Mouse (Mus musculus): ENCODE data around the gene Serpinh1. TPM values are rescaled to one million over a fixed set of nuclear protein-coding genes. Genes with fewer than 3 reads are reported as not detected.
"Not testable (repeated sequence)": the region's sequence is repeated elsewhere in the genome, so short reads cannot be mapped to it uniquely, and the experiment has no call there.

Serpinh1 gene
- total and polyA plus RNA-seq, 2 experiments, result 11.7 to 16.2 TPM

DNA sequence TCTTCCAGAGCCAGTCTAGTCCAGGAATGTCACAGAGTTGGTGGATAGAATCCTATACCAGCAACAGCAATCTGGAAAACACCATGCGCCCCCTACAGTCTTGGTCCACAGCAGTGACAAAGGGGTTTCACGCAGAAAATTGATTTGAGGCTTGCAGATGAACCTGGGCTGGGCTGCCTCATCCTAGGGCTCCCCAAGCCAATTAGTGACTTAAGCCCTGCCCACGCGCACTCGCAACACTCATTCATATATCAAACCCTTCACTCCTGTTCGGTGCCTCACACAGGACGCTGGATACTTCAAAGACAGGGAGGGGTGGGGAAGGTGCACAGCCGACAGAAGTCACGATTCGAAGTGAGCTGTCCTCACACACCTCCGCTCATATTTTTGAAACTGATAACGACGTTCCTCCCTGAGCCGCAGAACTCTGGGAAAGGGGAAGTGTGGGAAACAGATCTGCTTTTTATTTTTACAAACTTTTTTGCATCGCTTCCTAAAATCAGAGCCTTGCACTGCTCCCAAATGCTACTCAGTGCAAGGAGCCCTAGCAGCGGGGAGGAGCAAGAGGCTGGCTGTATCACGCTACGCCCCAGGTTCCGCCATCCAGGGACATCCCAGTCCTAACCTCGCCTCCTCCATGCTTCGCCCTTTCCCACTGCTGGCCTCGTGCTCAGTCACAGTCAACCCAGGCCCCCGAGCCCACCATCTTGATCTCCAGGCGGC lies 27.6 kb upstream of the Serpinh1 start:
- TF ChIP-seq POLR2A (IDR thresholded peaks at IDR 0.05; ENCODE audit: extremely low read depth, insufficient read depth, low read length), result no peak
- TF ChIP-seq CTCF (IDR thresholded peaks at IDR 0.05; ENCODE audit: low read depth, low read length), result no peak
- Histone ChIP-seq H3K4me1 (ENCODE audit: control insufficient read depth, insufficient read depth, low read length) (no peaks in the 10 kb centered on the region), H3K27ac (replicated peaks; ENCODE audit: insufficient read depth, low read depth, low read length) (peak overlapping the region; percentile 1; the same call in 1 of the 2 replicates), H3K36me3 (ENCODE audit: control insufficient read depth, insufficient read depth, low read length) (no peaks in the 10 kb centered on the region), H3K27me3 (ENCODE audit: control insufficient read depth, insufficient read depth, low read length) (peaks cover 3% of the 10 kb centered on the region; the same call in 1 of the 2 replicates), H3K4me3 (ENCODE audit: insufficient read depth, low read depth, low read length) (peak overlapping the region; percentile 63), H3K79me2 (ENCODE audit: control insufficient read depth, insufficient read depth, low read length) (no peaks in the 10 kb centered on the region), H3K9ac (ENCODE audit: low read depth, low read length) (peak overlapping the region; percentile 41)
- 1% methylated on average over 24 of the region's 24 CpGs for WGBS
- no peak for DNase-seq (ENCODE audit: extremely low read depth, low read depth, low spot score)

DNA sequence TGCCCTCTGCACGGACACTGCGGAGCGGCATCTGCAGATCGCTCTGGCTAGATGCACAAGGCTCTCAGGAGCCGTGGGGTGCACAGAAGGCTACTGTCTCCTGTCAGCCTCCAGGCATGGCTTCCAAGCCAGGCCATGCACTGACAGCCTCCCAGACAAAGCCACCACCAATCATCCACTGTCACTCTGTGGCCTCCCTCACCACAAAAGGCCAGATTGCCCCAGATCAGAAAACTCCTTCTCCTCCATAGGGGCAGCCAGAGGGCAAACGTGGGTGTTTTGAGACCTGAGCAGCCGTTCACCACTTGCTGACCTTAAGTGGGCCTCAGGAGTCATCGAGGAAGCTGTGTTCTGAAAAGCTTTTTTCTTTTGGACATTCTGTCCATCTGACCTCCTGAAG lies 25.8 kb upstream of the Serpinh1 start:
- no peak overlapping the region for H3K27ac ChIP-seq (replicated peaks; ENCODE audit: insufficient read depth, low read depth, low read length)
- WGBS, result 86% methylated on average over 8 of the region's 8 CpGs
- no peak overlapping the region for H3K9ac ChIP-seq (ENCODE audit: low read depth, low read length)
- no peak for DNase-seq (ENCODE audit: extremely low read depth, low read depth, low spot score)
- no peaks in the 10 kb centered on the region for H3K79me2 ChIP-seq (ENCODE audit: control insufficient read depth, insufficient read depth, low read length)
- no peaks in the 10 kb centered on the region for H3K4me1 ChIP-seq (ENCODE audit: control insufficient read depth, insufficient read depth, low read length)
- no peaks in the 10 kb centered on the region for H3K36me3 ChIP-seq (ENCODE audit: control insufficient read depth, insufficient read depth, low read length)
- peaks cover 3% of the 10 kb centered on the region; the same call in 1 of the 2 replicates for H3K27me3 ChIP-seq (ENCODE audit: control insufficient read depth, insufficient read depth, low read length)
- no peak overlapping the region for H3K4me3 ChIP-seq (ENCODE audit: insufficient read depth, low read depth, low read length)
- TF ChIP-seq POLR2A (IDR thresholded peaks at IDR 0.05; ENCODE audit: extremely low read depth, insufficient read depth, low read length), result no peak
- TF ChIP-seq CTCF (IDR thresholded peaks at IDR 0.05; ENCODE audit: low read depth, low read length), result no peak

DNA sequence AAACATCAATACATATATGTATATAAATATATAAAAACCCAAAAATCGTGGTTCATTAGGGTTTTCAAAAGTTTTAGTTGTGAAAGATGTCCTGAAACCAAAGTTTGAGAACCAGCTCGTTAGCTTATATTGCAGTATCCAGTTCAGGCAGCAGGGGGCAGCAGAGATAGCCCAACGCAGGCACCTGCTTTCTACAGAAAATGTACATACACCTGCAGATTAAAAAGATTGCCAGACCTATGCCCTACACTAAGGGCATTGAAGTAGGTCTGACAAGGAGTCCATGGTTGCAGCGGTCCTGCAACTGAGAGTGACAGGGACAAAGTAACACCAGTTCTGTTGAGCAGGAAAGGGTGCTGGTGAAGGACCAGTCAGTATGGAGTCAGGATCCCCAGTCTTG lies 22.4 kb upstream of the Serpinh1 start:
- no peaks in the 10 kb centered on the region for H3K4me1 ChIP-seq (ENCODE audit: control insufficient read depth, insufficient read depth, low read length)
- H3K27me3 ChIP-seq (ENCODE audit: control insufficient read depth, insufficient read depth, low read length), result no peaks in the 10 kb centered on the region
- no peaks in the 10 kb centered on the region for H3K36me3 ChIP-seq (ENCODE audit: control insufficient read depth, insufficient read depth, low read length)
- no peak overlapping the region for H3K4me3 ChIP-seq (ENCODE audit: insufficient read depth, low read depth, low read length)
- H3K27ac ChIP-seq (replicated peaks; ENCODE audit: insufficient read depth, low read depth, low read length), result no peak overlapping the region
- TF ChIP-seq POLR2A (IDR thresholded peaks at IDR 0.05; ENCODE audit: extremely low read depth, insufficient read depth, low read length), result no peak
- peak; percentile 79 for TF ChIP-seq CTCF (IDR thresholded peaks at IDR 0.05; ENCODE audit: low read depth, low read length)
- DNase-seq (ENCODE audit: extremely low read depth, low read depth, low spot score), result peak; percentile 23
- H3K9ac ChIP-seq (ENCODE audit: low read depth, low read length), result no peak overlapping the region
- H3K79me2 ChIP-seq (ENCODE audit: control insufficient read depth, insufficient read depth, low read length), result no peaks in the 10 kb centered on the region
- 2% methylated on average over 4 of the region's 4 CpGs for WGBS

DNA sequence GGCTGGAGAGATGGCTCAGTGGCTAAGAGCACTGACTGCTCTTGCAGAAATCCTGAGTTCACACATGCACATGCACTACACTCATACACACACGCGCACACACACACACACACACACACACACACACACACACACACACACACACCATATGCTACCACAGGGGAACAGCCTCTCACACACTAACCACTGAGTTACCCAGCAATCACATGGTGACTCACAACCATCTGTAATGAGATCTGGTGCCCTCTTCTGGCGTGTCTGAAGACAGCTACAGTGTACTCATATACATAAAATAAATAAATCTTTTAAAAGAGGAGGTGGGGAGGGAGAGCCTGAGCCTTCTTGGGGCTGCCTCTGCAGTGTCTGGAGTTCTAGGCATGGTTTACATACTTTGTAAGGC lies 21.3 kb upstream of the Serpinh1 start:
- not testable (repeated sequence) for DNase-seq (ENCODE audit: extremely low read depth, low read depth, low spot score); H3K9ac ChIP-seq (ENCODE audit: low read depth, low read length); H3K27ac ChIP-seq (replicated peaks; ENCODE audit: insufficient read depth, low read depth, low read length); H3K4me1 ChIP-seq (ENCODE audit: control insufficient read depth, insufficient read depth, low read length); H3K36me3 ChIP-seq (ENCODE audit: control insufficient read depth, insufficient read depth, low read length); H3K79me2 ChIP-seq (ENCODE audit: control insufficient read depth, insufficient read depth, low read length); H3K27me3 ChIP-seq (ENCODE audit: control insufficient read depth, insufficient read depth, low read length); H3K4me3 ChIP-seq (ENCODE audit: insufficient read depth, low read depth, low read length)
- WGBS, result 71% methylated on average over 3 of the region's 3 CpGs

DNA sequence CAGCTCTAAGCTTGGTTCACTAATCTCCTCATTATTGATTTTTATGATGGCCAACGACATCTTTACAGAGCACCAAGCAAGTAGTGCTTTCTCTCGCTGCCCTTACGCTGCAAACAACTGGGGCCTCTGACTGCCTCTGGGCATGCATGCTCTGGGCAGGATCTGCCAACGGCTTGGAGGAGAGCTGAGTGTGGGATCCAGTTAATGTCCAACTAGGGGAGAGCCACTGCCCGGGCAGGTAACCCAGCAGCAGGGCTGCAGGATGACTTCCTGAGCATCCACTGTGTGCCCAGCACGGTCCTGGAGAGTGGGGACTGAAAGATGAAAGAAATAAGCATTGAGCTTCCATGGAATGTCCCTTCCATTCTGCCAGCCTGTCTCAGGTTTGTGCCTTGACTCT lies 13.7 kb upstream of the Serpinh1 start:
- 45% methylated on average over 6 of the region's 6 CpGs for WGBS
- TF ChIP-seq POLR2A (IDR thresholded peaks at IDR 0.05; ENCODE audit: extremely low read depth, insufficient read depth, low read length) (no peak), CTCF (IDR thresholded peaks at IDR 0.05; ENCODE audit: low read depth, low read length) (no peak)
- DNase-seq (ENCODE audit: extremely low read depth, low read depth, low spot score), result no peak
- Histone ChIP-seq H3K4me3 (ENCODE audit: insufficient read depth, low read depth, low read length) (no peak overlapping the region), H3K9ac (ENCODE audit: low read depth, low read length) (no peak overlapping the region), H3K27me3 (ENCODE audit: control insufficient read depth, insufficient read depth, low read length) (no peaks in the 10 kb centered on the region), H3K36me3 (ENCODE audit: control insufficient read depth, insufficient read depth, low read length) (no peaks in the 10 kb centered on the region), H3K27ac (replicated peaks; ENCODE audit: insufficient read depth, low read depth, low read length) (no peak overlapping the region), H3K79me2 (ENCODE audit: control insufficient read depth, insufficient read depth, low read length) (no peaks in the 10 kb centered on the region), H3K4me1 (ENCODE audit: control insufficient read depth, insufficient read depth, low read length) (no peaks in the 10 kb centered on the region)

DNA sequence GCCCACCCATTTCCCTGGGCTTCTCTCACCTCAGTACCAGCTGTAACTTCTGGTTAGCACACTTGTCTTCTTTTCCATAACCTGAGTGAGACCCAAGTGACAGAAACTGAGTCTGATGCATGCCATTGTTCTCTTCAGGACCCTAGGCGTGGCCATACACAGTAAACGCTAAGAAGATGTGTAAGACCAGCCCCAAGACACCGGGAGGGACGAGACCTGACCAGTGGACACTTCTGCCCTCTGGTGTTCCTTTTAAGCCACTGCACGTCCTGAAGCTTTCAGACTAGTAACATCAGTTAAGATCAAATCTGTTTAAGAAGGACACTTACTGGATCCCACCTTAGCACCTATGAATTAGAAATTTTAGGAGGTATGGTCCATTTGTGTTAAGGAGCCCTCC lies 12.0 kb upstream of the Serpinh1 start:
- DNase-seq (ENCODE audit: extremely low read depth, low read depth, low spot score), result peak; percentile 43
- Histone ChIP-seq H3K4me1 (ENCODE audit: control insufficient read depth, insufficient read depth, low read length) (no peaks in the 10 kb centered on the region), H3K79me2 (ENCODE audit: control insufficient read depth, insufficient read depth, low read length) (no peaks in the 10 kb centered on the region), H3K4me3 (ENCODE audit: insufficient read depth, low read depth, low read length) (no peak overlapping the region), H3K9ac (ENCODE audit: low read depth, low read length) (no peak overlapping the region), H3K27ac (replicated peaks; ENCODE audit: insufficient read depth, low read depth, low read length) (no peak overlapping the region), H3K36me3 (ENCODE audit: control insufficient read depth, insufficient read depth, low read length) (no peaks in the 10 kb centered on the region), H3K27me3 (ENCODE audit: control insufficient read depth, insufficient read depth, low read length) (no peaks in the 10 kb centered on the region)
- WGBS, result 0% methylated on average over 5 of the region's 5 CpGs
- TF ChIP-seq CTCF (IDR thresholded peaks at IDR 0.05; ENCODE audit: low read depth, low read length) (peak; percentile 88), POLR2A (IDR thresholded peaks at IDR 0.05; ENCODE audit: extremely low read depth, insufficient read depth, low read length) (no peak)

Measured in liver, adult 2 months (tissue).